Mouse (Mus musculus) megakaryocyte, embryonic 14.5 days (primary cell): ENCODE data around the gene Tmem135.

Experiments
- FLI1 ChIP-seq: IDR thresholded peaks from 2 replicates; pipeline ENCODE4 v1.6.1; 2012; ENCODE audit warnings: low read length, inconsistent platforms, mixed read lengths
- GATA1 ChIP-seq: IDR thresholded peaks from 3 replicates; pipeline ENCODE4 v1.6.1; 2012; ENCODE audit warnings: mixed read lengths, low read length, inconsistent platforms, borderline replicate concordance

DNA sequence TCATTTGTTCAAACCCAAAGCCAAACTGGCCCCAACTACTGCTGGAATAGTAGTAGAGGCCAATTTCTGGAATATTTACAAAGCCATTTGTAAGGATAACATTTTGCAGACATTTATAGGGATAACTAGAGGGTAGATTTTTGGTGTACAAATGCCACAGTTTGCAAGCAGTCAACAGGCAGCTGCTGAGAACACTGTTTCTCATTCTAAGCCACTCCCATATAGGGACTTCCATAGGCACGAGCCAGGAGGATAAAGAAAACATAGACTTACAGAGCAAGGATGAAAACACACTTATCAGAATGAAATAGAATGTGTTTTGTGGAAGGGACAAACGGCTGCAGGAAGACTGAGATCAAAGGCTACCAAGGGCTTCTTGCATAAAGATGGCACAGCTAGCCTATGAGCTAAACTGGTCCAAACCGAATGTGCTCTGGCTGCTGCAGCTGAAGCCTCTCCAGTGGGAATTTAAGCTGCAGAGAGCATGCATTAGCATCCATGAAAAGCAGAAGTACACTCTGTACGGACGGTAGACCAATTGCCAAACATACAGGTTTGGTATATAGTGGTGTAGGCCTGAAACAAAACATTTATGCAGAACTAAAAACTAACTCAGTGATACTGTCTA, 269.0 kb downstream of the Tmem135 start:
- no peak for TF ChIP-seq GATA1
- no peak for TF ChIP-seq FLI1
